Mouse (Mus musculus): ENCODE results near the gene Agbl2.

DNA sequence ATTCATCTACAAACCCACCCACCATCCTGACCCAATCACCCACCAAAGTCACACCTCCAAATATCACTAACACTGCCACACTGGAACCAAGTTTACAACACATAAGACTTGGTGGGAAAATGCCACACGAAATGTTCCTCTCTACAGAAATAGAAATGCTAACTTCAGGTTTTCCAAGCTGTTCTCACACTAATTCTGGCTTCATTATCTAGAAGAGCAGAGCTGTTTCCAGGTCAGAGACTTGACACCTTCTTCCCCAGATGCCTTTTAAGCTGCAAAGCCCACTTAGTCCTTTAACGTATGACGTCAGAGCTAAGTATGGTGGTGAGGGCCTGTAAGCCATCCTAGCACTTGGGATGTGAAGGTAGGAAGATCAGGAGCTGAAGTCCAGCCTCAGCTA is 36.2 kb downstream of the Agbl2 start:
- no peak for TF ChIP-seq CTCF (IDR thresholded peaks at IDR 0.05; ENCODE audit: insufficient read depth, low read depth, low read length)
- TF ChIP-seq POLR2A (IDR thresholded peaks at IDR 0.05; ENCODE audit: insufficient read depth, low read depth, low read length) = no peak

Measured in olfactory bulb, adult 2 months (tissue).